Comparison of ENCODE assay signal across 8 mouse cellular contexts in genomic region chr8:124573552-124574340, GRCm38 (mm10). TPM values are rescaled to one million over a fixed set of nuclear protein-coding genes. Genes with fewer than 3 reads are reported as not detected.
DNase-seq lines count a peak whose midpoint lies in the region; ATAC-seq and TF ChIP-seq lines count a peak whose summit lies in the region.

No protein-coding gene starts in this region.

- TF ChIP-seq POLR2A in brain, embryonic 14.5 days (IDR thresholded peaks at IDR 0.05; ENCODE audit: borderline replicate concordance, extremely low read depth, insufficient read depth, insufficient read length, poor library complexity, severe bottlenecking), result no peak
- TF ChIP-seq POLR2A in lung, adult 2 months (IDR thresholded peaks at IDR 0.05; ENCODE audit: borderline replicate concordance, extremely low read depth, low read depth, low read length), result 0 out of 2 replicates have a peak, but pooled peaks have one; percentile 15

- TF ChIP-seq CTCF in E14TG2a.4 (conservative IDR thresholded peaks at IDR 0.05; ENCODE audit: low read length), result peak; percentile 73
- peak; percentile 93 for TF ChIP-seq CTCF in brain, embryonic 14.5 days (IDR thresholded peaks at IDR 0.05; ENCODE audit: borderline replicate concordance, extremely low read depth, insufficient read depth, insufficient read length)
- peak; percentile 88 for TF ChIP-seq CTCF in lung, adult 2 months (IDR thresholded peaks at IDR 0.05; ENCODE audit: insufficient read depth, low read length)

- DNase-seq in brain, embryonic 14.5 days (ENCODE audit: low read depth), result peak; percentile 89
- DNase-seq in heart, postnatal 14 days, result peak; percentile 88 to 94
- DNase-seq in layer of hippocampus, adult 18-20 months (ENCODE audit: low spot score in 2 of 2), result peak; percentile 84 to 97
- peak; percentile 83 for DNase-seq in lung, adult 2 months
- DNase-seq in retina, adult 2 months (ENCODE audit: low read depth, low spot score), result peak; percentile 65
- peak; percentile 89 for DNase-seq in thymus, postnatal 25 days

- no peak overlapping the region for H3K4me3 ChIP-seq in E14TG2a.4 (replicated peaks; ENCODE audit: low read length)
- H3K4me3 ChIP-seq in lung, adult 2 months (replicated peaks; ENCODE audit: extremely low read depth, low read depth, low read length), result no peak overlapping the region

- H3K9me3 ChIP-seq in E14TG2a.4 (ENCODE audit: low read length), result peaks cover 17% of the 10 kb centered on the region

- 49% methylated on average over 15 of the region's 15 CpGs for WGBS in lung, adult 2 months

- 0 out of 2 replicates have a peak, but pooled peaks cover 9% of the 10 kb centered on the region for H3K27me3 ChIP-seq in E14TG2a.4 (ENCODE audit: insufficient read depth, low read length)

- ATAC-seq in erythroid progenitor cell, adult 5-6 weeks (replicated peaks; ENCODE audit: low FRiP score, poor library complexity, severe bottlenecking), result peak; percentile 82

- H3K4me1 ChIP-seq in E14TG2a.4 (replicated peaks; ENCODE audit: low read depth, low read length), result peaks cover 5% of the 10 kb centered on the region
- no peaks in the 10 kb centered on the region for H3K4me1 ChIP-seq in lung, adult 2 months (ENCODE audit: control insufficient read depth, insufficient read depth, low read length)

- no peaks in the 10 kb centered on the region for H3K36me3 ChIP-seq in E14TG2a.4 (ENCODE audit: insufficient read depth, low read length)

- intact Hi-C loops in heart, postnatal 14 days (cut with DNase I), result loop anchor here (5.0 kb wide), 1 partner anchor 171 kb away; no protein-coding TSS in a partner anchor

RNA-seq across cellular contexts. Expression of gene Capn9, which starts 2.2 kb away (rescaled TPM):
- not detected in 2 replicates for polyA plus RNA-seq in brain, embryonic 14.5 days (2012; rRNA removed)
- total RNA-seq in erythroid progenitor cell, adult 5-6 weeks (2015; ENCODE audit: low replicate concordance), result not detected in 2 replicates
- total RNA-seq in erythroid progenitor cell, adult 5-6 weeks (2017; ENCODE audit: low replicate concordance), result not detected in 2 replicates
- under 1 TPM in 1 of 2 experiments, not detected in 1; 0.10 TPM for total RNA-seq in heart, postnatal 14 days (2021)
- under 1 TPM; 0.18 to 0.27 TPM for total RNA-seq in layer of hippocampus, adult 18-20 months (2021)
- polyA plus RNA-seq in lung, adult 2 months (2012; rRNA removed), result 0.12 and 0.20 TPM in 2 replicates

RNA-seq across cellular contexts. Expression of gene Agt, which starts 4.2 kb away (rescaled TPM):
- 0.10 and 0.30 TPM in 2 replicates for polyA plus RNA-seq in brain, embryonic 14.5 days (2012; rRNA removed)
- 1.1 and 2.5 TPM in 2 replicates for total RNA-seq in erythroid progenitor cell, adult 5-6 weeks (2015; ENCODE audit: low replicate concordance)
- total RNA-seq in erythroid progenitor cell, adult 5-6 weeks (2017; ENCODE audit: low replicate concordance), result not detected in 2 replicates
- 10 to 100 TPM; 13.4 to 13.5 TPM for total RNA-seq in heart, postnatal 14 days (2021)
- 10 to 100 TPM; 26.0 to 31.4 TPM for total RNA-seq in layer of hippocampus, adult 18-20 months (2021)
- polyA plus RNA-seq in lung, adult 2 months (2012; rRNA removed), result 4.7 and 6.1 TPM in 2 replicates

RNA-seq across cellular contexts. Expression of gene Cog2, which starts 53.2 kb away (rescaled TPM):
- polyA plus RNA-seq in brain, embryonic 14.5 days (2012; rRNA removed), result 32.1 and 34.1 TPM in 2 replicates
- total RNA-seq in erythroid progenitor cell, adult 5-6 weeks (2015; ENCODE audit: low replicate concordance), result 6.7 and 9.4 TPM in 2 replicates
- 14.5 and 18.4 TPM in 2 replicates for total RNA-seq in erythroid progenitor cell, adult 5-6 weeks (2017; ENCODE audit: low replicate concordance)
- 10 to 100 TPM; 22.0 to 23.7 TPM for total RNA-seq in heart, postnatal 14 days (2021)
- 10 to 100 TPM; 40.6 to 43.8 TPM for total RNA-seq in layer of hippocampus, adult 18-20 months (2021)
- 14.5 and 17.9 TPM in 2 replicates for polyA plus RNA-seq in lung, adult 2 months (2012; rRNA removed)

Comparison
In these comparisons a context has a peak if more than half of its experiments do, and no peak if none do; other contexts are left out.
1. RNA of gene Agt, which starts 4.2 kb away (total RNA-seq): 26.0 to 31.4 TPM in layer of hippocampus, adult 18-20 months and 13.4 to 13.5 TPM in heart, postnatal 14 days; 1.1 to 2.5 TPM in erythroid progenitor cell, adult 5-6 weeks; every median in the first group is over 4 times any median in the second.
2. Peak in every context shown above with its lines, with median percentiles within 50 percentile points of each other: CTCF ChIP-seq and DNase-seq.